Mouse (Mus musculus) kidney, postnatal 4 days (tissue): Measurements from ENCODE around the gene Caln1.
A peak's percentile ranks its signal among the peaks of the same experiment; 100 is the strongest.

Experiments used
- DNase-seq, 2 experiments: peaks; one replicate each; pipeline ENCODE4 v3.0.0; 2021; ENCODE audit warnings: mixed read lengths in 2 of 2

The Caln1 gene

GRCm38 (mm10) chr5:130395142-130395541 is 25.9 kb downstream of the Caln1 start:
- DNase-seq: peak in 1 of 2 experiments; percentile 10

GRCm38 (mm10) chr5:130400136-130400917 is 31.1 kb downstream of the Caln1 start:
- DNase-seq: no peak

DNA sequence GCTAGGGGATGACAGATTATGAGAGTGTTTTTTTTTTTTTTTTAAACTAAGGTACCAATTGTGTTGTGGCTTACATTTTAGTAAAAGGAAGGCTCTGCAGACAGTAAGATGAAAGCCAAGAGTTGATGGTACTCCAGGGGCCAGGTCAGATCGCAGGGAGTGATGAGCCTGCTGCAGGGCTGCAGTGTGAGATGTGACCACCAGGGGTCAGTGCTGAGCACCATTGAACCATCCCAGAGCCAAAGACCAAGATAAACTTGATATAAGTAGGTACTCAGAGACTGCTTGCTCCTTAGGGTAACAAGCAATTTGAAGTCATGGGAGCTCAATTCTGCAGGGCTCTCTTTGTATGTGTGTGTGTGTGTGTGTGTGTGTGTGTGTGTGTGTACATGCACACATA is 35.9 kb downstream of the Caln1 start:
- peak; percentile 71 to 72 for DNase-seq

DNA sequence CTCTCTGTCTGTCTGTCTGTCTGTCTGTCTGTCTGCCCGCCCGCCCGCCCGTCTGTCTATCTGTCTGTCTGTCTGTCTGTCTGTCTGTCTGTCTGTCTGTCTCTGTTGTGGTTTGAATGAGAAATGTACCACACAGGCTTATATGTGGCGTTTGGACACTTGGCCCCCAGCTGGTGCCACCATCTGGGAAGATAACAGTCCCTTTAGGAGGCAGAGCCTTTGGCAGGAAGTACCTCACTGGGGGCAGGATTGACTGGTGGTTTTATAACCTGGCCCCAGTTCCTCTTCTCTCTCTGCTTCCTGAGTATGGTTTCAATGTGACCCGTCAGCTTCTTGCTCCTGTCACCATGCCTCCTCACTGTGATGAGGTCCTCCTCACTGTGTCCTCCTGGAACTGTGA is 40.5 kb downstream of the Caln1 start:
- no peak for DNase-seq

- DNase-seq: no peak
Measured at GRCm38 (mm10) chr5:130411516-130411915, 42.3 kb downstream of the Caln1 start.

- no peak for DNase-seq
Measured at GRCm38 (mm10) chr5:130447438-130447837, 78.2 kb downstream of the Caln1 start.

DNA sequence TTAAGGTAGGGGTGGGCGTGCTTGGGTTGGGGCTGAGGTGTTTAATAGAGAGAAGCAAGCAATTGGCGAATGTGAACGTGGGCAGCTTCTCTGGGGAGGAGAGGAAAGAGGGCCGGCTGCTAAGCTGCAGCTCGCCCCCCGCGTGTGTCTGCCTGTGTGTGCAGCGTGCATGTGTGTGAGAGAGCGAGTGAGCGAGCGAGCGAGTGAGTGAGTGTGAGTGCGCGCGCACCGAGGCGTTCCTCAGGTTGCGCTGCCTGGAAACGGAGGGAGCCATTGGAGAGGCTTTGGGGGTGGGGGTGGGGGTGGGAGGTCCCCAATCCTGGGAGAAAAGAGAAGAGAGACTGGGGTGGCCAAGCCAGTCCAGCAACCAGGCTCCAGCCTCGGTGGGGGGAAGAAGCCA is 79.2 kb downstream of the Caln1 start:
- DNase-seq: peak; percentile 22 to 29

- peak; percentile 17 to 29 for DNase-seq
Measured at GRCm38 (mm10) chr5:130448931-130449856, 79.9 kb downstream of the Caln1 start.

- DNase-seq: no peak
Measured at GRCm38 (mm10) chr5:130450031-130450541, 80.8 kb downstream of the Caln1 start.

DNA sequence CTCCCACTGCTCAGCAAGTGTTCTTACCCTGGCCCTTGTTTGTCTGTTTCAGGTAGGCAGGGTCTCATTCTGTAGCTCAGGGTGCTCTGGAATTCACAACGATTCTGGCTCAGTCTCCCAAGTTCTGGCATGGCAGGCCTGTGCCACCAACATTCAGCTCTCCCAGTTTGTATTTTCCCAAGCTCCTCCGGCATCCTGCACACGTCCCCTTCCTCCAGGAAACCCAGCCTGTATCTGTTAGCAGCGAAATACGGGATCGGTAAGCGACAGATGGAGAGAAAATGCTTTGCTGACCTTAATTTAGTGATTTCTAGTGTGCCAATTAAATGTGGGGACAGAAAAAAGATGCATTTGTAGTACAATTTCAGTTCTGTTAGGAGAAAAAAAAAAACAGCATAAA is 88.8 kb downstream of the Caln1 start:
- no peak for DNase-seq

- no peak for DNase-seq
Measured at GRCm38 (mm10) chr5:130472209-130472608, 103.0 kb downstream of the Caln1 start.

DNA sequence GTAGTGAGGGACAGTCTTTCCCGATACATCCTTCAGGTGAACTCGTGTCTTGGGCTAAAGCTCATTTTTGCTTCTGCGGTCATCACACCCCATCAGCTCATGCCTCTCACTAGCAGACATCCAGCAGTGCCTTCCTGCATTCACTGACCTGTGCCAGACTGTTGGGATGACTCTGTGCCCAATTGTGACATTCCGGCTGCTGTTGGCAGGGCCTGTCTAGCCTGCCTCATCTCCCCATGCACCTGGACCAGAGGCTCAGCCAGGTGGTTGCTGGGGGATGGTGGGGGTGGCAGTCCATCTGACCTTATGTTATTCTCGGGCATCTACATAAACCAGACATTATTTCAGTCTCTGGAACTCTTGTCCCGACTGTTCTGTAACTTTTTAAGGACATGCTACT is 105.6 kb downstream of the Caln1 start:
- no peak for DNase-seq

GRCm38 (mm10) chr5:130476741-130477140 is 107.5 kb downstream of the Caln1 start:
- DNase-seq: peak; percentile 27 to 41

DNA sequence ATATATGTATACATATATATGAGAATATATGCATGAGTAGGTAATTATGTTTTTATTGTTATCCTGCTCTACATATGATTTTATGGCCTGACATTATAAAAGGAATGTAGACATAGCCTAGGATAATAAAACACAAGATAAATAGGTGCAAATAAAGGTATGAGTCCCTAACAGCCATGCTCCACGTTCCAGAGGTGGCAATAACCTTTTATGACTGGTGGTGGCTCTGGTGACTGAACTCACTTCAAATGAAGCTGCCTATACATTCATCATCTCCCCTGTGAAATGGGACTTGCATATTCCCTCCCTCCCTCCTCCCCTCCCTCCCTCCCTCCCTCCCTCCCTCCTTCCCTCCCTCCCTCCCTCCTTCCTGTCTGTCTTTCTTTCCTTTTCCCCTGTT is 111.0 kb downstream of the Caln1 start:
- no peak for DNase-seq

DNA sequence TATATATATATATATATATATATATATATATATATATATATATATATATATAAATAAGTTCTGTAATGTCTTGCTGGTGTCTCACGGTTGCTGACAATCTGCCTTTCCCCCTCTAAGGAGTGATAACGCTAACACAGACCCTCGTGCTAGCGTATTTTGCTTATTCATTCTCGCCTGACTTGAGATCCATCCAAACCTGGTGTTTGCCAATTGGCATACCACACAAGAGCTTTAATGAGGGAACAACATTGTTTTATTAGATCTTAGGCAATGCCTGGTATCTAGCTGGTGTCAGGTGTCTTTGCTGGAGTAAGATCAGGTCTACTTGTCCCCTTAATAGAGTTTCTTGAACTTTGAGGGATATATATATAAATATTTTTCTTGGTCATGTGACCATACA is 122.2 kb downstream of the Caln1 start:
- DNase-seq: no peak

- no peak for DNase-seq
Measured at GRCm38 (mm10) chr5:130492305-130492704, 123.0 kb downstream of the Caln1 start.

GRCm38 (mm10) chr5:130502541-130502940 is 133.3 kb downstream of the Caln1 start:
- DNase-seq: no peak

- DNase-seq: no peak
Measured at GRCm38 (mm10) chr5:130504891-130505290, 135.6 kb downstream of the Caln1 start.

GRCm38 (mm10) chr5:130510516-130510915 is 141.3 kb downstream of the Caln1 start:
- DNase-seq: no peak

- no peak for DNase-seq
Measured at GRCm38 (mm10) chr5:130515395-130515794, 146.1 kb downstream of the Caln1 start.

DNA sequence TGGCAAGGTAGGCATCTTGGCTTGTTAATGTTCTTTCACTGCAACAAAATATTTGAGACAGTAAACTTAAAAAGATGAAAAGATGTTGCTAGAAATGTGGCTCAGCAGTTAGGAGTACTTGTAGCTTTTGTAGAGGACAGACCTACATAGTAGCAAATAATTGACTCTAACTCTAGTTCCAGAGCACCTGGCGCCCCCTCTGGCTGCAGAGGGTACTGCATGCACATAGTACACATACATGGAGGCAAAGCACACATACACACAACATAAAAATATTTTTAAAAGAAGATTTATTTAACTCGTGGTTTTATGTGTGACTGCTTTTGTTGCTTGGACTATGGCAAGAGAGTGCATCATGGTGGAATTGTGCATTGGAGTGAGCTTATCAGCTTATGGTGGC is 151.3 kb downstream of the Caln1 start:
- peak in 1 of 2 experiments; percentile 7 for DNase-seq

GRCm38 (mm10) chr5:130527416-130527815 is 158.2 kb downstream of the Caln1 start:
- no peak for DNase-seq

DNA sequence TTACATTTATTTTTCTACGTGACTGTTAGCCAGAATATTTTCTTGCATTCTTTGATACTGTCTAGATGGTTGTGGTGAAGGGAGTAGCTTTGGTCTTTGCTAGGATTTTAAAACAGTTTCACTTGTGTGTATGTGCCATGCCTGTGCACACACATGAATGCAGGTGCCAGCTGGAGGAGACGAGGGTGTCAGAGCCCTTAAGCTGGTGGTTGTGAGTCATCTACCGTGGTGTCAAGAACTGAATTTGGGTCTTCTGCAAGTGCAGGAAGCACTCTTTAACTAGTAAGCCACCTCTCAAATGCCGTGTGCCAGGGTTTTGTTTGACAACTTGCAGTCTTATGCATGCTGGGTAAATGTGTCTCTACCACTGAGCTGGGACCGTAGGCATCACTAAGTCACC is 178.2 kb downstream of the Caln1 start:
- no peak for DNase-seq

GRCm38 (mm10) chr5:130553916-130554315 is 184.7 kb downstream of the Caln1 start:
- peak; percentile 27 to 32 for DNase-seq
